Mouse (Mus musculus): ENCODE data around the gene Slc16a8. TPM values are rescaled to one million over a fixed set of nuclear protein-coding genes. Genes with fewer than 3 reads are reported as not detected.

Slc16a8 gene
- total and polyA plus RNA-seq, 2 experiments from 2014 or later: 0.67 to 1.8 TPM

- Histone ChIP-seq H3K4me1 (ENCODE audit: control insufficient read depth, insufficient read depth) (peaks cover 7% of the 10 kb centered on the region; the same call in 1 of the 2 replicates), H3K36me3 (replicated peaks; ENCODE audit: control insufficient read depth, insufficient read depth, low read length) (no peaks in the 10 kb centered on the region), H3K4me2 (ENCODE audit: low read depth, low read length) (peak overlapping the region; percentile 72), H3K9ac (replicated peaks; ENCODE audit: low read depth, low read length) (no peak overlapping the region), H3K9me3 (replicated peaks; ENCODE audit: control insufficient read depth, low read length) (no peaks in the 10 kb centered on the region), H3K27ac (ENCODE audit: low read depth) (no peak overlapping the region), H3K4me3 (ENCODE audit: low read depth, low read length) (peak overlapping the region; percentile 33), H3K27me3 (ENCODE audit: control insufficient read depth, insufficient read depth, low read length) (no peaks in the 10 kb centered on the region)
- peak; percentile 69 for TF ChIP-seq CTCF (IDR thresholded peaks at IDR 0.05; ENCODE audit: low read depth)
- no peak for TF ChIP-seq EP300 (IDR thresholded peaks at IDR 0.05; ENCODE audit: low read depth)
- 17% methylated on average over 17 of the region's 17 CpGs for WGBS
- ATAC-seq (ENCODE audit: insufficient read depth, low read depth): 0 out of 2 replicates have a peak, but pooled peaks have one; percentile 22
- DNase-seq (ENCODE audit: low spot score): peak; percentile 51
These were observed 16.7 kb upstream of the Slc16a8 start for GRCm38 (mm10) chr15:79271124-79271746.

- no peaks in the 10 kb centered on the region for H3K36me3 ChIP-seq (replicated peaks; ENCODE audit: control insufficient read depth, insufficient read depth, low read length)
- TF ChIP-seq EP300 (IDR thresholded peaks at IDR 0.05; ENCODE audit: low read depth): no peak
- TF ChIP-seq CTCF (IDR thresholded peaks at IDR 0.05; ENCODE audit: low read depth): no peak
- no peaks in the 10 kb centered on the region for H3K9me3 ChIP-seq (replicated peaks; ENCODE audit: control insufficient read depth, low read length)
- WGBS: 2% methylated on average over 33 of the region's 33 CpGs
- peak; percentile 75 for ATAC-seq (ENCODE audit: insufficient read depth, low read depth)
- peak; percentile 68 for DNase-seq (ENCODE audit: low spot score)
- H3K4me1 ChIP-seq (ENCODE audit: control insufficient read depth, insufficient read depth): peaks cover 7% of the 10 kb centered on the region; the same call in 1 of the 2 replicates
- H3K27ac ChIP-seq (ENCODE audit: low read depth): no peak overlapping the region
- no peaks in the 10 kb centered on the region for H3K27me3 ChIP-seq (ENCODE audit: control insufficient read depth, insufficient read depth, low read length)
- no peak overlapping the region for H3K9ac ChIP-seq (replicated peaks; ENCODE audit: low read depth, low read length)
- peak overlapping the region; percentile 33 for H3K4me3 ChIP-seq (ENCODE audit: low read depth, low read length)
- H3K4me2 ChIP-seq (ENCODE audit: low read depth, low read length): peak overlapping the region; percentile 72
These were observed 16.0 kb upstream of the Slc16a8 start for GRCm38 (mm10) chr15:79270317-79271123.

GRCm38 (mm10) chr15:79268521-79268920 is 14.0 kb upstream of the Slc16a8 start:
- peaks cover under 1% of the 10 kb centered on the region; the same call in 1 of the 2 replicates for H3K27me3 ChIP-seq (ENCODE audit: control insufficient read depth, insufficient read depth, low read length)
- no peak overlapping the region for H3K9ac ChIP-seq (replicated peaks; ENCODE audit: low read depth, low read length)
- 0 out of 2 replicates have a peak, but pooled peaks have one; percentile 12 for ATAC-seq (ENCODE audit: insufficient read depth, low read depth)
- H3K36me3 ChIP-seq (replicated peaks; ENCODE audit: control insufficient read depth, insufficient read depth, low read length): no peaks in the 10 kb centered on the region
- no peak overlapping the region for H3K27ac ChIP-seq (ENCODE audit: low read depth)
- peaks cover 7% of the 10 kb centered on the region; the same call in 1 of the 2 replicates for H3K4me1 ChIP-seq (ENCODE audit: control insufficient read depth, insufficient read depth)
- H3K4me2 ChIP-seq (ENCODE audit: low read depth, low read length): no peak overlapping the region
- 27% methylated on average over 1 of the region's 1 CpGs for WGBS
- DNase-seq (ENCODE audit: low spot score): no peak
- H3K9me3 ChIP-seq (replicated peaks; ENCODE audit: control insufficient read depth, low read length): no peaks in the 10 kb centered on the region
- H3K4me3 ChIP-seq (ENCODE audit: low read depth, low read length): no peak overlapping the region
- TF ChIP-seq CTCF (IDR thresholded peaks at IDR 0.05; ENCODE audit: low read depth): no peak
- no peak for TF ChIP-seq EP300 (IDR thresholded peaks at IDR 0.05; ENCODE audit: low read depth)

GRCm38 (mm10) chr15:79265384-79265783 is 10.8 kb upstream of the Slc16a8 start:
- no peak for ATAC-seq (ENCODE audit: insufficient read depth, low read depth)
- H3K9me3 ChIP-seq (replicated peaks; ENCODE audit: control insufficient read depth, low read length): no peaks in the 10 kb centered on the region
- no peak for TF ChIP-seq EP300 (IDR thresholded peaks at IDR 0.05; ENCODE audit: low read depth)
- TF ChIP-seq CTCF (IDR thresholded peaks at IDR 0.05; ENCODE audit: low read depth): no peak
- no peak overlapping the region for H3K27ac ChIP-seq (ENCODE audit: low read depth)
- peaks cover 9% of the 10 kb centered on the region for H3K4me1 ChIP-seq (ENCODE audit: control insufficient read depth, insufficient read depth)
- H3K4me3 ChIP-seq (ENCODE audit: low read depth, low read length): no peak overlapping the region
- WGBS: 71% methylated on average over 4 of the region's 4 CpGs
- H3K4me2 ChIP-seq (ENCODE audit: low read depth, low read length): no peak overlapping the region
- H3K27me3 ChIP-seq (ENCODE audit: control insufficient read depth, insufficient read depth, low read length): peaks cover 28% of the 10 kb centered on the region
- no peak for DNase-seq (ENCODE audit: low spot score)
- no peaks in the 10 kb centered on the region for H3K36me3 ChIP-seq (replicated peaks; ENCODE audit: control insufficient read depth, insufficient read depth, low read length)
- H3K9ac ChIP-seq (replicated peaks; ENCODE audit: low read depth, low read length): no peak overlapping the region

GRCm38 (mm10) chr15:79263726-79264125 is 9.2 kb upstream of the Slc16a8 start:
- Histone ChIP-seq H3K27ac (ENCODE audit: low read depth) (no peak overlapping the region), H3K27me3 (ENCODE audit: control insufficient read depth, insufficient read depth, low read length) (peaks cover 33% of the 10 kb centered on the region), H3K4me1 (ENCODE audit: control insufficient read depth, insufficient read depth) (peaks cover 6% of the 10 kb centered on the region), H3K9ac (replicated peaks; ENCODE audit: low read depth, low read length) (no peak overlapping the region), H3K4me2 (ENCODE audit: low read depth, low read length) (no peak overlapping the region), H3K36me3 (replicated peaks; ENCODE audit: control insufficient read depth, insufficient read depth, low read length) (no peaks in the 10 kb centered on the region), H3K9me3 (replicated peaks; ENCODE audit: control insufficient read depth, low read length) (no peaks in the 10 kb centered on the region), H3K4me3 (ENCODE audit: low read depth, low read length) (no peak overlapping the region)
- ATAC-seq (ENCODE audit: insufficient read depth, low read depth) (no peak), DNase-seq (ENCODE audit: low spot score) (no peak)
- 91% methylated on average over 6 of the region's 6 CpGs for WGBS
- TF ChIP-seq CTCF (IDR thresholded peaks at IDR 0.05; ENCODE audit: low read depth) (no peak), EP300 (IDR thresholded peaks at IDR 0.05; ENCODE audit: low read depth) (no peak)

Data from heart, postnatal 0 days (tissue).